Mouse (Mus musculus) induced T-regulatory cell, adult 2 months (primary cell): ENCODE results near the gene Ptprc.

Source experiments
- DNase-seq: peaks from one replicate; pipeline ENCODE4 v3.0.0-alpha.2; 2012; ENCODE audit warnings: low read depth

The Ptprc gene

DNA sequence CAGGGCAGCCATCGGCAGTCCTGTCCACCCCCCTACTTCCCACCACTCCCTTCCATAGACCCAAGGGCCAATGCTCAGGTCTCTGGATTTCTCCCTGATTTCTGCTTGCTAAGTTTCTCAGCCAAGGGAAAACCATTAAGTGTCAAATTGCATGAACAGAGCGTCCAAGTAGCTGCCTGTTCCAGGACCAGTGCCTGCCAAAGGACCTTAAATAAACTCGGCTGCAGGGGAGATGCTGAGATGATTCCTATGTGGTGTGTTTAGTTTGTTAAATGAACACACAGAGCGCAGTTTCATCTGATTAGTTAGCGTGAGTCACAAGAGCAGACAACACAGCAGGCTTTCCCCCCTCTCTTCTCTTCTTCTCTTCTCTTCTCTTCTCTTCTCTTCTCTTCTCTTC is 135.0 kb downstream of the Ptprc start:
- no peak for DNase-seq

DNA sequence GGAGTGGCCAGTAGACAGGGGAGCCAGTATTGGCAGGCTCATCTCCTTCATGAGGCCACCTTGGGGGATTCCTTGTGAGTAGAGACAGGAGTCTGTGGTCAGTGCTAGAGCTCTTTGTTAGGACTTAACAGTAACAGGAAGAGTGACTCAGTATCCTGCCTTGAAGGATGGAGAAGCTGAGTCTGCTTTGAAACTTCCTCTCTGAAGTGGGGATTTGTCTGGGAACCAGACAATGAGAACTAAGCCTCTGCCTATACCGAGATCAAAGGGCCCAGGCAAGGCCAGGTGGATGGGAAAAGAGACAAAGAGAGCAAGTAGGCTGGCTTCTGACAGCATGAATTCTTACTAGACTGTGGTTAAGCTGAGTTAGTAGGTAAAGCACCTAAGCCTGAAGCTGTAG is 136.3 kb downstream of the Ptprc start:
- DNase-seq, result peak; percentile 36

DNA sequence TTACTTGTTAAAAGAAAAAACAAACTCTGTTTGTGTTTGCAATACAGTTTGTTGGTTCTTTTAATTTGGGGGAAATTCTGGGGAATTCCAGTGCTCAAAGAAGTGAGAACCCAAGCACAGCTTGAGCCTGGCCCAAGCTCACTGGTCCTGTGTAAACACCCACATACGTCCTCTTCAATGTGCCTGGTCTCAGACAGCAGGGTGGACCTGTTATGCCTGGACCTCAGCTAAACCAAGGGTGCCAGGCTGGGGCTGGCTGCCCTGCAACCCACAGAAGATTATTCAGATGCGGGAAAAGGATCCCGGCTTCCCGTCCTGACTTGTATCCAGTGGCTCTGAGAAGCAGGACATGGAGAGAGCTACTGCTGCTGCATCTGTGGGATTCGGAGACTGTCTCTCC is 138.0 kb downstream of the Ptprc start:
- DNase-seq, result no peak

DNA sequence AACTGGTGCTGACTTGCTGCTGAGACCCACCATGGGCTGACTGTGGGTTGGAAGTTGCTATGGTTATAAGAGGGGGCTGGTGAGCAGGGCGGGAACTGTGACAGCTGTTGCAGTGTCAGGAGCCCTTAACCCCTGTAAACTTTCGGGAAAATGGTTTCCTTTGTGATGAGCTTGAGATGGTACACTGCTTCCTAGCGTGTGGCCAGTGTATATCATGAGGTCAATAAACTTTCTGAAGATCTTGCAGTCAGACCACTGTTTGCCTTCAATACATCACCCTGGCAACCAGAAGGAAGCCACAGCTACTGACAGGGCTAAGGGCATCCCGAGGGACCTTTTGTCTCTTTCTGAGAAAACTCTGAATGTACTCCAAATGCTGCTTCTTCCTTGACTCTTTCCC is 145.9 kb downstream of the Ptprc start:
- DNase-seq, result no peak

DNA sequence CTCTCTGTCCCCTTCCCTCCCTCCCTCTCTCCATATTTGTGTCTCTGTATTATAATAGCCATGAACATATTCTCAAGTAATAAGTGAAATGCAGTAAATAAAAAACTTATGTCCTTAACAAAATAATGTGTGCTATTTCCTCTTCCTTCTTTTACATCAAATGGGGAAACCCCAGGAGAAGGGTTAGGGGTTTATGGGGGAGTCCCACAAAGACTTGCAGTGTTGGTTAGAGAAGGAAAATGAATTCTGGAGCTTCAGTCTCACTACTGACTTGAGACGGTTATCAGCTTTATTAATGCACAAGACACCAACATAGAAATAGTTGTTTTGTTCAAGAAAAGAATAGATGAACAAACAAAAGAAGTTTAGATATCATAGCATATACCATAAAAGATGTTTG is 150.2 kb downstream of the Ptprc start:
- no peak for DNase-seq

DNA sequence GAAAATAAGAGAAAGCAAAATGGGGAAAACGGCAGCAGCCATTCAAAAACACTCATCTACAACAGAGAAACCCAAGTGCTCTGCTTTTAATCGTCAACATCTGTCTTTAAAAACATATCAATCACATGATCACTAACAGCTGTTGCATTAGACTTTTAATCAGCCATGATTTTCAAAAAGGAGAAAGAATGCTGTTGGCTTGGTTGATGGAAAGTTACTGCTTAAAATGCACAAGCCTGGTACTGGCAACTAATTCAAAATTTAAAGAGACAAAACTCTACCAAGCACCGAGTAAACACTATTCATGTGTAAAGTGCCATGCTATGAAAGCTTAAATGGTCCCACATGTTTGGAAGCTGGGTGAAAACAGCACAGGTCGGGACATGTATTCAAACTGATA is 151.9 kb downstream of the Ptprc start:
- DNase-seq, result no peak

DNA sequence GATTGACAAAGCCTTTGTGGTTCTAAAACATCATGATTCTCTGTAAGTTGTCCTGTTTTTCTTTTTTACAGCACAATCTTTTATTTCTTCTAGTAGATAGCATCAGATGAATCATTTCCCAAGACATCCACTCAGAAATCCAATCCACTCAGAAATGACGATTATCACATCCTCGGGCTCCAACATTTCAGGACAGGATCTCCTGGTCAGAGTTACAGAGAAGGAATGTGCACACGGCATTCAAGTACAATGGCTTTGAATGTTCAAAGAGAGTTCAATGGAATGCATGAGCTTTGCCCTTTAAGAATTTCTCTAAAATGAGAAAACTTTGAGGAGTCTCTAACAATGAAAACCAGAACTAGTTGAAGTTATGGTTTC is 152.6 kb downstream of the Ptprc start:
- no peak for DNase-seq

DNA sequence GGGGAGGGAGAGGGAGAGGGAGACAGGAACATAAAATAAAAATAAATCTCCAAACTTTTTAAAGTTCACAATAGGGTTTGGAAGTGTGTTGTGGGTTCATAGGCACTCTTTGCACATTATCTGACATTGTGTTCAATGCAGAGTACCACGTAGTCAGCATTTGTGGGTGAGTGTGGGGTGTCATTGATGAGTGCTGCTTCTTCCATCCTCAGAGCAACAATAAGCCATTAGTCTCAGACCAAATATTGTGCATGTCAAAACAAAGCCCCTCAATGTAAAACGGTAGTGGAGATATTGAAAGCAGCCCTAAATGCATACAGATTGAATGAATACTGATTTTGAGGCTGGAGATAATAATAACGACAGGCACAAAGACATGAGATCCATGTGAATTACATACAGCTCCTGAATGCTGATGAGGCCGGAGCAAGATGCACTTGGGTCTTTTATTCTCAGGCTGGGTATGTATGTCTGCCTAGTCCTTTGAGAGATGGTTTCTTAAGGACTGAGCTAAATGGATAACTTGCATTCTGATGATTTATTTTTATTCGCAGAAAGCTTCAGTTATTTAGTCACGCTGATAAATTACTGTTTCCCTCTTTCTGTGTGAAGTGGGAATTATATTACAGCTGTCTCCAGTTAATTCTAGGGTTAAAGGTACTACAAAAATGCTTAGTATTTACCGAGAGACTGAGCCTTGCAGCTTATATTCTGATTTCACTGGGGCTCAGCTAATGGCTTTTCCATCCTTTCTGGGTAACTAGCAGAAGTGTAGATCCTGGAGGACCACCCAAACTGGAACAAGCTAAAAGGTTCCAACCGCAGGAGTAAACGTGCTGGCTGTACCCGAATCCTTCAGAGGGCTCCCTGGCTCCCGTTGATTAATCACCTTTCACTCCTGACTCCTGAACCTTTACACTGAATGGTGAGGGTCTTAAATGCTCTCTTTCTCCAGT is 153.3 kb downstream of the Ptprc start:
- DNase-seq, result no peak
